Mouse (Mus musculus): ENCODE results near the gene Tbx1.
"Not testable (repeated sequence)": the region's sequence is repeated elsewhere in the genome, so short reads cannot be mapped to it uniquely, and the experiment has no call there.

The Tbx1 gene

DNA sequence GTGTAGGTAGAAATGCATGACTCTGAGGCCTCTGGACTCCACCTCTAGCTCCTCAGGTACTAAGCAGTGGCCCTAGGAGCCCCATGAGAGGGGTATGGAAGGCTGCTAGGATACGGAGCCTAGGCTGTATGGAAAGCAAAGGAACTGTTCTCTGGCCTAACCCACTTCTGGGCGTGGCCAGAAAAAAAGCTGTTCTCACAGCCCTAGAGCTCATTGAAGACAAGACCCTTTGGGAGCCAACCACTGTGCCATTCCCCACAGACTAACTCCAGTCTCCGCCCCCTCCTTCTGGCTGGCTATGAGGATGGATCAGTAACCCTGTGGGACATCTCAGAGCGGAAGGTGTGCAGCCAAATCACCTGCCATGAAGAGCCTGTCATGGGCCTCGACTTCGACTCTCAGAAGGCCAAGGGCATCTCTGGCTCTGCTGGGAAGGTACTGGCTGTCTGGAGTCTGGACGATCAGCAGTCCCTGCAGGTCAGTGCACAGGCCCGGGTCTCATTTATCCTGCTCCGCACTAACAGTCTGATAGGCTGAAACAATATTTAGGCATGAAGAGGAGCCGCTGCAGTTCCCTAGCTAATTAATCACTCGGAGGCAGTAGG lies 38.3 kb downstream of the Tbx1 start:
- DNase-seq (ENCODE audit: low spot score), result no peak

- DNase-seq (ENCODE audit: low spot score), result no peak
Observed at GRCm38 (mm10) chr16:18551604-18552003, 38.9 kb downstream of the Tbx1 start.

DNA sequence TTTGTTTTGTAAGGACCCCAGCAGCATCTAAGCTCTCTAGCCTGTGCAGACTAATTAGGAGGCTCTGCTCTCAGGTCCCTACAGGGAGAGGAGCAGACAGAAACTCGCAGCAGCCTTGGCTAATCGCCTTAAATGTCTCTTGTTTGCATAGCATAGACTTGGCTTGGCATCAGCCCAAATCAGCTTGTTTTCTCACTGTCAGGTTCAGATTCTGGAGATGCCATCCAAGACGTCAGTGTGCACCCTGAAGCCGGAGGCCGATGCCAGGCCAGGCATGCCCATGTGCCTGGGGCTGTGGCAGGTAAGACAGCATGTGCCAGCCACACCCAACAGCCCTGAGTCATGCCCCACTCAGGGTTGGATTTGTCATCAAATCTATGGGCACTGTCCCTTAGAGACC lies 42.6 kb downstream of the Tbx1 start:
- no peak for DNase-seq (ENCODE audit: low spot score)

- peak; percentile 35 for DNase-seq (ENCODE audit: low spot score)
Observed at GRCm38 (mm10) chr16:18543151-18543829, 47.2 kb downstream of the Tbx1 start.

GRCm38 (mm10) chr16:18539281-18539680 lies 51.2 kb downstream of the Tbx1 start:
- no peak for DNase-seq (ENCODE audit: low spot score)

- DNase-seq (ENCODE audit: low spot score), result no peak
Observed at GRCm38 (mm10) chr16:18537407-18537990, 53.0 kb downstream of the Tbx1 start.

GRCm38 (mm10) chr16:18533061-18533460 lies 57.4 kb downstream of the Tbx1 start:
- not testable (repeated sequence) for DNase-seq (ENCODE audit: low spot score)

Data from layer of hippocampus, adult 11-12 months (tissue).